Mouse (Mus musculus): ENCODE data around the gene Cmpk1. TPM values are rescaled to one million over a fixed set of nuclear protein-coding genes. Genes with fewer than 3 reads are reported as not detected.

The Cmpk1 gene
- total and polyA plus RNA-seq, 3 experiments: 27.2 to 115 (median 92.1) TPM

GRCm38 (mm10) chr4:114947395-114947794, 39.6 kb downstream of the Cmpk1 start:
- no peak overlapping the region for H3K4me3 ChIP-seq (replicated peaks in 1 of 3; ENCODE audit: low read depth in 2 of 3, low read length in 2 of 3, poor library complexity in 1 of 3)
- TF ChIP-seq CHD1 (IDR thresholded peaks at IDR 0.05; ENCODE audit: low read depth, low read length) (no peak), ZNF384 (IDR thresholded peaks at IDR 0.05; ENCODE audit: low read depth, low read length) (no peak), HCFC1 (IDR thresholded peaks at IDR 0.05; ENCODE audit: low read depth, low read length) (0 out of 2 replicates have a peak, but pooled peaks have one; percentile 14), ZMIZ1 (IDR thresholded peaks at IDR 0.05; ENCODE audit: low read depth, low read length) (no peak), SIN3A (IDR thresholded peaks at IDR 0.05; ENCODE audit: low read length) (no peak), KAT2A (IDR thresholded peaks at IDR 0.05; ENCODE audit: insufficient replicate concordance, low read length) (no peak), ZKSCAN1 (IDR thresholded peaks at IDR 0.05; ENCODE audit: borderline replicate concordance, low read depth, low read length) (no peak), IRF4 (IDR thresholded peaks at IDR 0.05; ENCODE audit: low read depth, low read length) (peak; percentile 65), RCOR1 (conservative IDR thresholded peaks at IDR 0.05; ENCODE audit: low read depth, low read length) (no peak), NELFE (IDR thresholded peaks at IDR 0.05; ENCODE audit: low read depth, low read length) (no peak; the same call in 1 of the 2 replicates), JUND (conservative IDR thresholded peaks at IDR 0.05; ENCODE audit: low read depth, low read length) (no peak; the same call in 1 of the 2 replicates), RAD21 (IDR thresholded peaks at IDR 0.05; ENCODE audit: low read depth, low read length) (peak; percentile 95), GABPA (IDR thresholded peaks at IDR 0.05; ENCODE audit: insufficient replicate concordance, low read depth, low read length) (no peak), MEF2A (IDR thresholded peaks at IDR 0.05; ENCODE audit: borderline replicate concordance, low read depth, low read length) (0 out of 2 replicates have a peak, but pooled peaks have one; percentile 42), BHLHE40 (IDR thresholded peaks at IDR 0.05; ENCODE audit: low read depth, low read length) (no peak), NRF1 (IDR thresholded peaks at IDR 0.05; ENCODE audit: low read depth, low read length) (no peak), SMC3 (IDR thresholded peaks at IDR 0.05; ENCODE audit: low read depth, low read length) (peak; percentile 93), CHD2 (IDR thresholded peaks at IDR 0.05; ENCODE audit: low read length) (no peak), E2F4 (IDR thresholded peaks at IDR 0.05; ENCODE audit: insufficient replicate concordance, low read depth, low read length) (no peak), CTCF (conservative IDR thresholded peaks at IDR 0.05 in 1 of 2, IDR thresholded peaks at IDR 0.05 in 1 of 2; ENCODE audit: low read depth in 2 of 2, low read length in 2 of 2) (peak; percentile 88 to 96), MAX (IDR thresholded peaks at IDR 0.05; ENCODE audit: low read length) (no peak; the same call in 1 of the 2 replicates), ETS1 (conservative IDR thresholded peaks at IDR 0.05; ENCODE audit: low read depth, low read length) (no peak), POLR2AphosphoS2 (IDR thresholded peaks at IDR 0.05; ENCODE audit: low read depth, low read length) (no peak), EP300 (IDR thresholded peaks at IDR 0.05; ENCODE audit: low read length) (no peak), USF2 (conservative IDR thresholded peaks at IDR 0.05; ENCODE audit: low read depth, low read length) (no peak), UBTF (IDR thresholded peaks at IDR 0.05; ENCODE audit: low read depth, low read length) (no peak), USF1 (IDR thresholded peaks at IDR 0.05; ENCODE audit: low read depth, low read length) (no peak), JUN (IDR thresholded peaks at IDR 0.05; ENCODE audit: insufficient read depth, low read depth, low read length) (no peak), MAFK (IDR thresholded peaks at IDR 0.05; ENCODE audit: insufficient replicate concordance, low read length) (no peak), MAZ (IDR thresholded peaks at IDR 0.05; ENCODE audit: low read depth, low read length) (peak; percentile 34; the same call in 1 of the 2 replicates), TBP (conservative IDR thresholded peaks at IDR 0.05; ENCODE audit: low read depth, low read length) (no peak), MYC (IDR thresholded peaks at IDR 0.05; ENCODE audit: low read depth, low read length) (no peak), PAX5 (IDR thresholded peaks at IDR 0.05; ENCODE audit: low read length) (no peak), ELF1 (IDR thresholded peaks at IDR 0.05; ENCODE audit: low read depth, low read length) (no peak), TCF12 (IDR thresholded peaks at IDR 0.05; ENCODE audit: low read depth, low read length) (no peak), MXI1 (IDR thresholded peaks at IDR 0.05; ENCODE audit: low read depth, low read length) (no peak), ZC3H11A (IDR thresholded peaks at IDR 0.05; ENCODE audit: low read depth, low read length) (peak; percentile 36), POLR2A (IDR thresholded peaks at IDR 0.05; ENCODE audit: low read depth, low read length) (no peak)
- dilution Hi-C loops (cut with MboI; ENCODE audit: extremely low pct_ligation_motif_present, extremely low pct_unique_long_range_greater_than_20kb, low sequenced_read_pairs): no loop called here

More at GRCm38 (mm10) chr4:114947395-114947794, 39.6 kb downstream of the Cmpk1 start:
- DNase-seq (ENCODE audit: extremely low read depth): peak; percentile 75
- in situ Hi-C loops (cut with MboI; ENCODE audit: low pct_ligation_motif_present, low pct_unique_long_range_greater_than_20kb, low sequenced_read_pairs): no loop called here
- no peaks in the 10 kb centered on the region for H3K36me3 ChIP-seq (replicated peaks in 1 of 2; ENCODE audit: control insufficient read depth in 1 of 2, insufficient read depth in 1 of 2, low read length in 1 of 2)
- peaks cover 0 to 5% of the 10 kb centered on the region in 2 experiments; a peak in 2 of 4 replicates for H3K4me1 ChIP-seq (ENCODE audit: control insufficient read depth in 1 of 2, insufficient read depth in 2 of 2)
- H3K9me3 ChIP-seq (replicated peaks; ENCODE audit: low read length): no peaks in the 10 kb centered on the region
- H3K9ac ChIP-seq (ENCODE audit: insufficient read depth, low read depth): no peak overlapping the region
- H3K27ac ChIP-seq (ENCODE audit: insufficient read depth, low read depth): no peak overlapping the region
- H3K27me3 ChIP-seq (replicated peaks): peaks cover 4% of the 10 kb centered on the region
- H3K4me2 ChIP-seq (ENCODE audit: insufficient read depth, low read depth, poor library complexity, severe bottlenecking): no peak overlapping the region
- no peaks in the 10 kb centered on the region for H3K79me2 ChIP-seq (replicated peaks; ENCODE audit: control insufficient read depth, extremely low read depth, insufficient read depth, poor library complexity, severe bottlenecking)

Data from CH12.LX (cell line).